Mouse (Mus musculus) heart, postnatal 10 days (tissue): ENCODE results near the gene Gosr2. TPM values are rescaled to one million over a fixed set of nuclear protein-coding genes. Genes with fewer than 3 reads are reported as not detected.

ENCODE experiments used
- DNase-seq, 2 experiments: peaks; one replicate each; pipeline ENCODE4 v3.0.0; 2021
- intact Hi-C: fragments of 180-260 bp; cut with DNase I; formaldehyde crosslinking; loops from one replicate; pipeline ENCODE4 v1.15.1; 2025
- total RNA-seq, 2 experiments: library from RNA; stranded (reverse); gene quantifications; 2 replicates each; pipeline ENCODE4 v1.2.3; 2021

Gosr2 gene
- total RNA-seq, 2 experiments from 2014 or later = 55.5 to 57.3 TPM

DNA sequence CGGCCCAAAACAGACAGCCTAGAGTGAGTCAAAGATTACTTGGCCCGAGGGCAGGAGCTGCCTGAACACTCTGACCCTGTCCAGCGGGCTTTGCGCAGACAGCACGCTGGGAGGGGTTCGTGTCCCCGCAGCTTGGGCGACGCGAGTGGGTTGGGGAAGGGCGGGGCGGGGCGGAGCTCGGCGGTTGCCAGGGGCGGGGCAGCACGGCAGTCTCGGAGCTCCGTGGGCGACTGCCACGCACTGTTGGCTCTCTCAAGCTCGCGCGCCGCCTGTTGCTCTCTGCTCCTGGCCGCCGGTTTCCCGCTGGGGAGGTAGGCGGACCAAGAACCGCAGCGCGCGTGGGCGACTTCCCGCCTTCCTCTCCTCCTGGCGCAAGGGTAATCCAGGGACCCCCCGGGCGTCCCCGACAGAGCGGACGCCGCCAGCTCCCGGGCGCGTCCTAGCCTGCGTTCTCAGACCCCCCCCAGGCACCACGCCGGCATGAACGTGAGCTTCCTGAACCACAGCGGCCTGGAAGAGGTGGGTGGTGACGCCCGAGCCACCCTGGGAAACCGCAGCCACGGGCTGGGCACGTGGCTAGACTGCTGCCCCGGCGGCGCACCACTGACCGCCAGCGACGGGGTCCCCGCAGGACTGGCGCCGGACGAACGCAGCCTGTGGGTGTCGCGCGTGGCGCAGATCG, 48.3 kb downstream of the Gosr2 start, which contains the start of gene Rprml:
TSS of gene Rprml (plus strand) at position 270 of the 682 bp plus-strand sequence.
- intact Hi-C loops = no loop called here
- DNase-seq = no peak

DNA sequence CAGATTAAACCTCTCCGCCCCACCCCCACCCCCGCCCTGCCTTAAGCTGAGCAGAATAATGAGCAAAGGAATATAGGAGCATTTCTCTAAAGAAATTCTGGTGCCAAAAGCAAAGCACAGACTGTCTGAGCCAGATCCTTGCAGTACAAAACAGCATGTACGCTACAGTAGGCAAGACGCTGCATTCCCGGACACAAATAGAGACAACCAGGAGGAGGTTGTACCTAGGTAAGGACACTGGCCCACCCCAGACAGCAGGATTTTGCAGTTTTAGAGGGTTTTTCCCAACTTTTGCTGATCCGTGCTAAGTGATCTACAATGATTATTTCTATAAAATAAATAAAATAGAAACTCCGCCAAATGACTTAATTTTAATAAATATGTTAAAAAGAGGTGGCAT, 49.0 kb downstream of the Gosr2 start:
- DNase-seq = no peak
- intact Hi-C loops = no loop called here

DNA sequence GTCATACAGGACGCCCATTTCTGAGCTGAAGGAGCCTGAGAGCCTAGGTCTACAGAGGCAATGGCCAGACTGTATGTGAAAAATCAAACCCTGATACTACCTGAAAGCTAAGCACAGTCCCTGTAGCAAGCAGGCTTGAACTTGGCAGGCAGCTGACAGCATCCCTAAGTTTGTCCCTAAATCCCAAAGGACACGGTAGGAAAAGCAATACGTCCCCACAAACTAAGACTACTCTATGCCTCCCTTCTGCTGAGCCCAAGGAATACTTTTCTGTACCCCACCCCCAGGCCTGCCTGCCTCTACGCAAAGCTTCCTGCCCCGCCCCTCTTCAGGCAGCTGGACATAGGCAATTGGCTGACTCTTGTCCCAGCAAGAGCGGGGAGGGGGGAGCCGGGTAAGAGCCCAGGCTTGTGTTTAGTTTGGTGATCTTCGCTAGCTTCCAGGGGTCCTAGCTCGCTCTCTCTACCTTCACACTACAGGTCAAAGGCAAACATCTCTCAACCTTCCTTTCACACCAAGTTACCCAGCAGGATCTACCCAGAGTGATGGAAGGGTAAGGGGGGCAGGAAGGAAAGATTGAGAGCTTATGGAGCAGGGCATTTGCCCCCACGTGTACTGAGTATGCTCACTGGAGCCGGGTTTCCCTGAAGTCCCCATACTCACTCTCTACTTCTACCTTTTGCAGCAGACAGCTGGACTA, 49.6 kb downstream of the Gosr2 start:
- no peak for DNase-seq
- intact Hi-C loops = no loop called here

DNA sequence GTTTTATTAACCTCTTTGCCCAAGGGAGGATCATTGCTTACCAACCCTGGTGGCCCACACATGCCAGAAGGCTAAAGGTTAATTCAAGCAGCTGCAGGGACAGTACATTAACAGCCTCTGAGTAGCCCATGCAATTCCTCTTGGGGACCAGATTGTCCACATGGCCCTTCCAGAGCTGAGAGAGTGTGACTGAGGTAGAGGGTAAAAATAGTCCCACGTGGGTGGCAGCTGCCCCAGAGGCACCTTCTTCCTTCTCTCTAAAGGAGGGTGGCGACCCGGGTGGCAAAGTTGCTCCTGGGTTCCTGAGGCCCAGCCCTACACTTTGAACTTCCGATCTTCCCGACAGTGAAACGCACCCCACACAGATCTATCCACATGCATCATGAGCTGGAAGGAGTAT, 51.4 kb downstream of the Gosr2 start:
- DNase-seq = no peak
- intact Hi-C loops = no loop called here

DNA sequence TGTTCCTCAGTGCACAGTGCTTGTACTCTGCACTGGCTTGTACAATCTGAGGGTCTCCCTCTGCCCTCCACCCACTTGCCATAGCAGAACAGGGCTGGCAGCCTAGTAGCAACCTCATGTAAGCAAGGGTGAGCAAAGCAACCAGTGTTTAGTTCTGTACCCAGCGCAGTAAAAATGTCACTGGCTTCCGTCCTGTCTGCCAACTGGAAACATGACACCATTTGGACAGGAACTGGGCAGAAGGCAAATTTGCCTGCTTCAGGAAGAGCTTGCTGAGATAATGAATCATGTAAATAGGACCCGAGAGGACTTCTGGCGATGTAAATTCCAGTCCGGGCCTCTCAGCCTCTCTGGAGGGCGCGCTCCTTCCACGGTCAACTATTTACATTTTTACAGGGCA, 52.0 kb downstream of the Gosr2 start:
- DNase-seq = no peak
- intact Hi-C loops = no loop called here

DNA sequence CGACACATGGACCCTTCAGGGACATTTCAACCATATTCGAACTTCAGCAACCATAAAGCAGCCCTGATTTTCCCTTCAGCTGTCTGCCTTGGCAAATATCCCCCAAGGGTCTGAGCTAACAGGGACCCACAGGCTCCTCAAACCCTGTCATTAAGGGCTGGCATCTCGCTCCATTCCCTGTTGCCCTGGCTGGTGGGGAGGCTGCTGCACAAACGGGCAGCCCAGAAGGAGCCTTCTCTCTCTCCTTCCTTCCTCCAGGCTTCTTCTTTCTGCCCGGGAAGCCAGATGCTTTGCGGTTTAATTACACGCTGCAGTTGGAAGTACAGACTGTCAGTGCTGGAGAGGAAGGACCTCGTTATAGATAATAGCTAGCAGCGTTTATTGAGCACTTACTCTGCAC, 54.5 kb downstream of the Gosr2 start:
- no peak for DNase-seq
- intact Hi-C loops = no loop called here

DNA sequence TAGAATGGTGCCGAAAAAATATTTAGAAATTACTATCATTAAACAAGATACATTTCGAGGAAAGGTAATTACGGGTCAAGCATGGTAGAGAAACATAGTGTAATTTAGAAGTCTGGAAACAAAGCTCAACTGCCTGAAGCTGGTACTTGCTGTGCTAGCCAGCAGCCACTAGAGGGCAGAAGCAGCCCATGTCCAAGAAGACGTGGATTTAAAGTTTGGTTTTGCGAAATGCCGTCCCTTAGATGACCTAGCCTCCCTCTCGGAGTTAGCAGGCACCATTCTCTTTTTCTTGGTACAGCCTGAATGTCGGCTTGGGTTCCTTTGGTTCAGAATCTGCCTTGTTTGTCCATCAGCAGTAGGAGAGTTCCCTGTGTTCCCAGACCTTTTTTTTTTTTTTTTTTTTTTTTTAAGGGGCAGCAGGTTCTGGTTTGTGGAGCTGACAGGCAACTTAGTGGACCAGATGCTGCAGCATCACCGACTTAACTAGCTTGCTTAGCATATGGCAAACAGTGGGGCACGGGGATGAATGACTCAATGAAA, 58.2 kb downstream of the Gosr2 start:
- peak; percentile 42 to 69 for DNase-seq
- intact Hi-C loops = loop anchor here (1.0 to 2.0 kb wide), 3 partner anchors 36 to 271 kb away; no protein-coding TSS in a partner anchor

DNA sequence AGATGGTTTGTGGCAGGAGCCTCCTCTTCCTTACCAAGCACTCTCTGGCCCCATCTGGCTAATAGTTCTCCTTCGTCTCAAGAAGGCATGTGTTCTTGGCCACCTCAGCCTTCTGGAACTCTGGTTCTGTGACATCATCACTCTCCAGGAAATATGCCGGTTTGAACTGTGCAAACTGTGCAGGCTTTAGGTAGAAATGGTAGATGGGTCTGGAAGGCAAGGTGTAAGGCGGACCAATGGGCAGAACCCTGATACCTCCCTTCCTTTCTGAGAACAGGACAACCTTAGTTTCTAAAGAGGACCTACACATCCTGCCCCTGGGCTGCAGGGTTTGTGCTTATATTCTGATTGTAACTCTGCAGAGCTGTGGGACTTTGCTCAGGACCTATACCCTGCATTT, 58.9 kb downstream of the Gosr2 start, which contains the start of gene Lyzl6:
TSS of gene Lyzl6 (minus strand) at position 101 of the 400 bp plus-strand sequence.
- intact Hi-C loops = loop anchor here (1.0 to 2.0 kb wide), 3 partner anchors 37 to 272 kb away; no protein-coding TSS in a partner anchor
- no peak for DNase-seq

DNA sequence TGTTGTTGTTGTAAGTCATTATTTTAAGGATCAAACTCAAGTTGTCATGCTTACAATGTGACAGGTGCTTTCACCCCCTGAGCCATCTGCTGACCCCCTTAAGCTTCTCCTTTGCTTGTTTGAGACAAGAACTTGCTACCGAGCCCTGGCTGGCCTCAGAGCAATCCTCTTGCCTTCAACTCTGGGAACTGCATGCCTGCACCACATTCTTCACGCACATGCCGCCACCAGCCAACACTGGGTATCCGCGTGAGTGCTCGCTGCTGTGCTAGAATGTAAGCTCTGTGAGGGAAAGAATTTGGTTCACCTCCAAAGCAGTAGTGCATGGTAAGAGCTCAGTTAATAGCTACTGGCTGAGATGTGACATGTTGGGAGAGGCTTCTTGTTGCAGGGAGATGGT, 61.4 kb downstream of the Gosr2 start:
- no peak for DNase-seq
- intact Hi-C loops = no loop called here

DNA sequence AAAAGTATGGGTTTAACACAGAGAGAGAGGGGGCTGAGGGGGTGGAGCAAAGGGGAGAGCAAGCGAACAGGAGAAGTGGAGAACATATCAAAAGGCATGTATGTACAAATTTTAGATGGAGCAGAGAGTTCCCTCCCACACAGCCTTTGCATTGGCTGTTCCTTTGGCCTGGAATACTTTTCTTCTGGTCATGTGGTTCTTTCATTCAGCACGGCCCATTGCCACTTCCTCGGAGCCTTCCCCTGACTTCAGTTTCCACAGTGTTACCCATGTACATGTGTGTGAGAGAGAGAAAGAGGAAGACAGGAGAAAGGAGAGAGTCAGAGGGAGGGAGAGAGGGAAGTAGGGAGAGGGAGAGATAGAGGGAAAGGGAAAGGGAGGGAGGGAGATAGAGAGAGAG, 62.2 kb downstream of the Gosr2 start:
- intact Hi-C loops = no loop called here
- no peak for DNase-seq

DNA sequence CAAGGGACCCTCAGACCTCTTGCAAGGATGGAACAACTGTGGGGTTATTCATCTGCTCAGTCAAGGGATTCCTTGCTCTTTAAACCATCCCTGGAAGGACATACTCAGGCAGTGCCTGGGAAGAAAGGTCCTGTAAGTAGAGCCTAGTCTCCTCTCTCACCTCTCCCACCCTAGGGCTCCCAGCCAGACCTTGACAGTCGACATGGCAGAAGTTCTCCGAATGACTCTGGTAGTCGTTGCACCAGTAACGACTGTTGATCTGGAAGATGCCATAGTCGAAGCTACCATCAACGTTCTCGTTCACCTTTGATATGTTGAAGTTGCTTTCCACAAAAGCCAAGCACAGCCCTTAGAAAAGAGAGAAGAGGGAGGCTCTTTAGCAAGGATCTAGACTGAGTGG, 62.9 kb downstream of the Gosr2 start:
- intact Hi-C loops = no loop called here
- DNase-seq = no peak

DNA sequence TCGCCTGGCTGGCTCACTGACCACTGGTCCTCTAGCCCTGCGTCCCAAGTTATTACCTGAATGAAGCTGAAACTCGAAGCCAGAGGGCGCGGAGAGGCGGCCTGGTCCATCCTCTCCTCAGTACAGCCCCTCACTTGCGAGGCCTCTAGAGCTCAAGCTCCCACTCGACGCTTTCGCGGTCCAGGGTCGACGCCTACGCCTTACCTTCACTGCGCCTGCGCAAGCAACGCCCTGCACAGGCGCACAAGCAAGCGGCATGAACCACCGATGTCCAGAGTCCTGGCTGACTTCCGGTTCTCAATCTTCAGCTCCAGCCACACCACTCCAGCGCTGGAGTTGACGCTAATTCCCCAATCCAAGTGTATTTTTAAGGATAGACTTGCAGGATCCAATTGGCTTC, 70.2 kb downstream of the Gosr2 start:
- intact Hi-C loops = no loop called here
- DNase-seq = no peak

Other genes with a start within 250 kb of the Gosr2 start
- not detected for gene Lrrc37a, start 193.3 kb downstream of the Gosr2 start, total RNA-seq
- gene Gm884, start 76.8 kb downstream of the Gosr2 start, total RNA-seq = not detected
- not detected for gene Lyzl6, start 59.0 kb downstream of the Gosr2 start, total RNA-seq
- not detected for gene Rprml, start 48.3 kb downstream of the Gosr2 start, total RNA-seq
- gene Wnt9b, start 51.9 kb upstream of the Gosr2 start, total RNA-seq = 1 to 10 TPM in 1 of 2 experiments, under 1 TPM in 1; 0.82 to 1.1 TPM
- gene Wnt3, start 76.3 kb upstream of the Gosr2 start, total RNA-seq = not detected